Mouse (Mus musculus): Measurements from ENCODE around the gene Gga2.
A peak's percentile ranks its signal among the peaks of the same experiment; 100 is the strongest.

The Gga2 gene

DNA sequence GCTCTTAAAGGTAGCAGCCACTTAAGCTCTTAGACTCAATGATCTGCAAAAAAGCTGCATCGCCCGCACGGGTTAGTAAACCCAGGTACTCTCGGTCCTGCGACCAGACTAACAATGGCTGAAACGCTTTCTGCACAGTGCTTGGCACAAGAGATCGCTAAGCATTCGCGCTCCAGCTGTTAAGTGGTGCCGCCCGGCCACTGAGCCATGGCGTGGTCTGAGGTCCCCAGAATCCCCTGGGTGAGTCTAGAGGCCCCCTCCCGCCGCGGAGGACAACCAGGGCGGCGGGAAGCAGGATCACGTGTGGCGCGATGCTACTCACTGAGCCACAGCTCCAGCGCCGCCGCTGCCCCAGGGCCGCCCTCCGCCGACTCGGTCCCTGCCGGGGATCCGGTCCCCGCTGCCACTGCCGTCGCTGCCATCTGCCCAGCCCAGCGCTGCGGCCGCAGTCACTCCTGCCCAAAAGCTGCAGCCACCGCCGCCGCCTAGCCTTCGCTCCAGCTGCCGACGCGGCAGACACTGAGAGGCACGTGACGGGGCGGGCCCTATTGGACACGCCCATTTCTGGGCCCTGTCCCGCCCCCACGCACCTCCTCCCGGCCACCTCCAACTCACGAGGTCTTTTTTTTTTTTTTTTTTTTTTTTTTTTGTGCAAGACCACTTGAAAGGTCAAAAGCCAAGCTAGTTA, at the start of gene Gga2:
Gene Gga2, minus strand, starts transcription at position 556 of the 688 bp plus-strand sequence.
- peak; percentile 89 for DNase-seq (ENCODE audit: low spot score)

GRCm38 (mm10) chr7:122067517-122068381, 46.7 kb upstream of the Gga2 start:
- no peak for DNase-seq (ENCODE audit: low spot score)

- peak; percentile 97 for DNase-seq (ENCODE audit: low spot score)
These were observed 46.0 kb upstream of the Gga2 start, which contains the start of the genes Ubfd1 and Ears2 for GRCm38 (mm10) chr7:122066945-122067516. Ubfd1 (plus strand) TSS chr7:122067175. Ears2 (minus strand) TSS chr7:122067263.

DNA sequence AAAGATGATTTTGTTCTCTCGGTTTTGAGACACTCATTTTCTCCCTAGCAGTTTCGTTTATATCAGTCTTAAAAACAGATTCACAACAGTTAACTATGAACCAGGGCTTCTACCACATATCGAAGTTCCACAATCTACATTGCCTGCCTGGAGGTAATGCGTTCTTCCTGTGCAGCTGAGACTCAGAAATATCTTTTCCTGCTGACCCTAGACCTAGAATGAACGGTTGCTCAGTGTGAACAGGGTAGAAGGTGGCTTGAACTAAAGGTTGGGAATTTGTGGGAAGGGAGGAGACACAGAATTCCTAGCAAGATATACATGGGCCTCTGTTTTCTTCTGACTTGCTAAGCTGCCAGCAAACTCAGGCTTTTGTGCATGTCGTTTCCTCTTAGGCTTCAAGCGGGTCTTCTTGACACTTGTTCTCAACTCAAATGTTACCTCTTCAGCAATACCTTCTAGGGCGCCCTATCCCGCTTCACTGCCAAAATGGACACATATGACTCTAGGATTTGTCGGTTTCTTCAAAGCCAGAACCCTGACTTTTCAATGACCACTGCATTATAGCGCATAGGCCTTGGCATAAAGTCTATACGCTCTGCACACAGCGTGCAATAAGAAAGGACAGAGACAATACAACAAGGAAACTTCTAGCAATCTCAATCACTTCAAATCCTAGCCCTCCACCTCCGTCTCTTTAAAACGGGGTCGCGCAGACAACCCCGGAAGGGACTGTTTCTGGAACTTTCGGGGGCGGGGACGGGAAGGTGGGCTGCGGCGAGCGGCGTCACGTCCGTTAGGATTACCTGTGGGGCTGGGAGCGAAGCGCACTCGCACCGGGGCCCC, 45.3 kb upstream of the Gga2 start:
- no peak for DNase-seq (ENCODE audit: low spot score)

GRCm38 (mm10) chr7:122065656-122066055, 44.6 kb upstream of the Gga2 start:
- DNase-seq (ENCODE audit: low spot score), result no peak

GRCm38 (mm10) chr7:122056633-122057032, 35.6 kb upstream of the Gga2 start:
- DNase-seq (ENCODE audit: low spot score), result no peak

DNA sequence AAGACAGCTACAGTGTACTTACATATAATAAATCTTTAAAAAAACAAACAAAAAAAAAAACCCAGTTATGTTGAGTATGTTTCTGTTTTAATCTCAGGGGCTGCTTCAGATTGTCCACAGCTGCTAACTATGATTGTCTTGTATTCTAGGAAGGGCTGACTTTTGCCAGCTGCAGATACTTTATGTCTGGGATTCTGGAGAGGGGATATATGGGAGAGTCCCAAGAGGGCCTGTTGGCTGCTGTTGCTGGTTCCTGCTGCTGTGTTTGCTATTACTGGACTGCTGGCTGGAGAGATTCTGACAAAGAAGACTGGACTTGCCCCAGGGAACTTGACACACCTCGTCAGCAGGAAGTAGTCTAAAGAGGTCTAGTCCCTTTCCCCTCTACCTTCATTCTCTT, 29.8 kb upstream of the Gga2 start:
- DNase-seq (ENCODE audit: low spot score), result no peak

DNA sequence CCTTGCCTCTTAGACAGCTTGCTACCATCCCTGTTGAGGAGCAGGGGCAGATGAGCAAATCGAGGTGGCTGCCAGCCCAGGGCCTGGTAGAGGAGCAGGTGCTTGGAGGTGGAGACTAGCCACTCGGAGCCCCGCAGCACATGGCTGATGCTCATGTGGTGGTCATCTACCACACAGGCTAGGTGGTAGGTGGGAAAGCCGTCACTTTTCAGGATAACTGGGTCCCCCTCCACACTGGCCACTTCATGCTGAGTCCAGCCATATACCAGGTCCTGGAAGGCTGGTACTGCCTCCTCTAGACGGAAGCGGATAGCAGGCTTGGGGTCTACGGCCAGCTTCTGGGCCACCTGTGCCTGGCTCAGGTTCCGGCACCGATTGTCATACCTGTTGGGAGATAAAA, 27.2 kb upstream of the Gga2 start:
- no peak for DNase-seq (ENCODE audit: low spot score)

GRCm38 (mm10) chr7:122046813-122047212, 25.8 kb upstream of the Gga2 start:
- DNase-seq (ENCODE audit: low spot score), result no peak

- DNase-seq (ENCODE audit: low spot score), result no peak
These were observed 24.7 kb upstream of the Gga2 start for GRCm38 (mm10) chr7:122045711-122046110.

DNA sequence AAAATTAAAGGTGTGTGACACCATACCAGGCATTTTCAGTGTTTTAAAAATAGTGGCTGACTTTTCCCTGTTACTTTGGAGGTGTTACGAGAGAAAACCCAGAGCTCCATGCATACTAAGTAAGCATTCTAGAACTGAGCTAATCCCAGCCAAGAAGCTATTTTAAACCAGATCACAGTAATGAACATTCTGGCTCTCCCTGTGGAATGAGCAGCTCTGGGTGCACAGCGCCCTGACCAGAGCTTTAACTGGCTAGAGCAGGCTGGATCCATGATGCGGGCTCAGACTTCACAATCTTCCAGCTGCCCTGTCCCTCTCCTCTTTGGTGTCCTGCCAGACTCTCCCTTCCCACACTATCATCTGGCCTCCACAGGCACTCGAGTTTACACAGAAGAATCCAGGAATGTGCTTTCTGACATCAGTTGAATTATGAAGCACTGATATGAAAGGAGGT, 24.2 kb upstream of the Gga2 start:
- peak; percentile 29 for DNase-seq (ENCODE audit: low spot score)

DNA sequence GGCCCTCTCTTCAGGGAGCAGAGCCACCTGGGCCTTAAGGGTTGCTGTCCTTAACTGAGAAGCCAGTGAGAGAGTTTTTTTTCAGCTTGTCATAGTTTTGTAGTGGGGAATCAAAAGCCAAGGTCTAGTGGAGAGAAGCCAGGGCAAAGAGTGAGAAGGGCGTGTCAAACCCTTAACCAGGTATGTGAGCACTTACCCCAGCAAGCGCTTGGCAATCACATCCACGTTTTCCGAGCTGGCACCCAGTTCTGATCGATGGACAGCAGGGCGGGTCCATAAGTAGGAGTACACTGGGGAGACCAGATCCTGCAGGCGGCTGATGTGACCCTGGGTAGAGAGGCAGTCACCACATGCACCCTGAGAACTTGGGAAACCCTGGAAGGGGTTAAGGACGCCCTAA, 23.1 kb upstream of the Gga2 start:
- no peak for DNase-seq (ENCODE audit: low spot score)

DNA sequence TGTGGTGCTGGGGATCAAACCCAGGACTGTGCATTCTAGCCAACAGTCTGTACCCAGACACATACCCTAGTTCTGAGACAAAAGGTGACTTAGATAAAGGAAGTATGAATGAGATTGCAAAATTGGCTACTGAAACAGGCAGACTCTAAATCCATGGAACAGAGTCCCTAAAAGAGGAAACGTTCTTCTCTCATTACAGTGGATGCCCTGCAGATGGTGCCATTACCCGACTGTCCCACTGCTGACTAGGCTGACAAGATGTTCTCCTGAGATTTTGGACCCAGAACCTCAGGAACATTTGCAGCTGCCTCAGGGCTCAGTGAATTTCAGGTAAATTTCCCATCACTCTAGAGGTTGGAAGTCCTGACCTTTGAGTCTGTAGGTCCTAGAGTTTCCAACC, 13.3 kb upstream of the Gga2 start:
- DNase-seq (ENCODE audit: low spot score), result no peak

GRCm38 (mm10) chr7:122033371-122033770, 12.3 kb upstream of the Gga2 start:
- no peak for DNase-seq (ENCODE audit: low spot score)

DNA sequence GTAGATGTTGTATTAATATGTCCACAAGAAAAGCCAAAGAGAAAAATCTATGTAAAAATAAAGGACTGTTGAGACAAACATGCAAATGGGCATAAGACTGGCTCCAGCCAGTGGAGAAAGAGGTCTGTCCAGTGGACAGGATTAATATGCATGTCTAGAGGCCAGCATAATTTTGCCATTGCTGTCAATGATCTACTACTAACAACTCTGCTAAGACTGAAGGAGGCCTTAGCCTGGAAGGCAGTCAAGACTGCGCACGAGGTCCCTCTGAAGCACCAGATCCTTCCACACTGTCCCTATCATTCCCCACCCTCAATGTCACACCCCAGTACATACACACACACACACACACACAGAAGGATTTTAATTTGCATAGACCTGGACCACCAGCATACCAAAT, 1.1 kb upstream of the Gga2 start:
- no peak for DNase-seq (ENCODE audit: low spot score)

- DNase-seq (ENCODE audit: low spot score), result no peak
These were observed 752 bp downstream of the Gga2 start for GRCm38 (mm10) chr7:122020273-122020666.

DNA sequence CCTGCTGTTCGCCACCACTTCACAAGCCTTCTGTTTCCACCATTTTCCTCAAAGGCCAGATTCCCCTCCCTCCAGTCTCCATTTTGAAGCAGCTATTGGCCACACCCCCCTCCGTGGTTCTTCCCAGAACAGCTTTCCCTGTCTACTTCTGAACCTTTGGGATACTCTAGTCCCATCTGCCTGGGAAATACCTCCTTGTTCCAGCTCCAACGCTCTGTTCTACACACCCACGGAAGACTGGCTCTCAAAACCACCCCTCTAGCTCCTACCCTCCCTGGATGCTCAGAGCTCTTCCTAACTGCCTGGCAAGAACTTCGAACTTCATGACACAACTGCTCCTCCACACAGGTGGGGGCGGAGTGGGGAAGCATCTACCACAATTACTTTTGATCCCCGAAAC, 2.0 kb downstream of the Gga2 start:
- DNase-seq (ENCODE audit: low spot score), result no peak

- DNase-seq (ENCODE audit: low spot score), result no peak
These were observed 2.8 kb downstream of the Gga2 start for GRCm38 (mm10) chr7:122018247-122018646.

DNA sequence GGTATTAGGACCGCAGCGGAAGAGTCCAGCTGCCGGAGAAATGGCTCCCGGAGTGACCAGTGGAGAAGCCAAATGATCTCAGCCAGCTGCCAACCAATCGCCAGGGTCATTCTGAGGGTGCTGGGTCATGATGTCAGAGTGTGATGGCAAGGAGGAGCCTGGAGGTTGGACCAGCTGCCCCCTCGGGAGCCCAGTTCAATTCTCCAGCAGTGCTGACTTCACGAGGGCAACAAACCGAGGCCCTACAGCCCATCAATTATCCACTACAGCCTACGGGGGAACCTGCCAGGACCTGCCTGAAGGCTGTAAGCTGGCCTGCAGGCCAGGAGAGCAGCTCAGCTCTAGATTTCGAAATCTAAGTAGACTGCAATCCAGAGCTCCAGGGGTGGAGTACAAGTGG, 5.3 kb downstream of the Gga2 start:
- no peak for DNase-seq (ENCODE audit: low spot score)

DNA sequence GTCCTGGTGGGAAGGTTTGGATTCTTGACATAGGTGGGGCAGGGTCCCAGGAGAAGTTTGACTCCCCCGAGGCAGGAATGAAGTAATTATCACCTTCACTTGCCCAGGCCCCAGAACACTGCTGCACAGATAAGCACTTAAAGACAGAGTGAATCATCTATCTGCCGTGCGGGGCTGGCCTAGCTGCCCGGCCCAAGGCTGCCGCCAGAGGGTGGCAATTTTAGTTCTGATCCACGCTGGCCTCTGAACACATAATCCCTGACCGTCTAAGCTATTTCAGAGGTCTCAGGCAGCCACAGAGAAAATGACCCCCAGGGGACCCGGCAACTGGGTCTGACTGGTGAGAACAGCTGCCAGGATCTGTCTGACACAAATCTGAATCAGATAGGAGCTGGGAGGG, 5.9 kb downstream of the Gga2 start:
- no peak for DNase-seq (ENCODE audit: low spot score)

- DNase-seq (ENCODE audit: low spot score), result no peak
These were observed 8.1 kb downstream of the Gga2 start for GRCm38 (mm10) chr7:122012949-122013348.

DNA sequence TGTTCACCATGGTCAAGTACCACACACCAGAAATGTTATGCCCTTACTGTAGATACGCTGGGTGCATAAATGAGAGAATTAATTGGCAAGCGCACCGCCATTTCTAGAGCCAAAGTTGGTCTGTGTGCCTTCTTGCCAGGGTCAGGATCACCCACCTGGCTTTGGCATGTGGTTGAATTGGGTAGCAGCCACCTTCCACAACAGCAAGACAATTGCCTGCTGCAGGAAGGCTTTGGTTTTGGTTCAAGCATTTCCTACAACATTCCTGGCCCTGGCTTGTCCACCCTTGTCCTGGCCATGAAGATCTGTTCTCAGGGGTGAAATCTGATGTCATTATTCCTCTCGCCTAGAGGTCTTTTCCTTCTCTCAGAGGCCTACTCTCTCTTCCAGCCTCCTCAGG, 8.7 kb downstream of the Gga2 start:
- no peak for DNase-seq (ENCODE audit: low spot score)

Measured in testis, postnatal 14 days (tissue).